Mouse (Mus musculus) brain, embryonic 14.5 days (tissue): ENCODE data around the gene Pcif1.

ENCODE experiments used
- CTCF ChIP-seq: fragments of 200-500 bp; IDR thresholded peaks from 2 replicates; pipeline ENCODE4 v1.5.1; 2012; ENCODE audit warnings: inconsistent platforms, mild to moderate bottlenecking, moderate library complexity, borderline replicate concordance; ENCODE audit not compliant: insufficient read depth, insufficient read length; ENCODE audit errors: extremely low read depth
- POLR2A ChIP-seq: fragments of 200-500 bp; IDR thresholded peaks from 2 replicates; pipeline ENCODE4 v1.6.1; 2012; ENCODE audit warnings: mild to moderate bottlenecking, inconsistent platforms, borderline replicate concordance; ENCODE audit not compliant: poor library complexity, insufficient read depth, insufficient read length, severe bottlenecking; ENCODE audit errors: extremely low read depth

DNA sequence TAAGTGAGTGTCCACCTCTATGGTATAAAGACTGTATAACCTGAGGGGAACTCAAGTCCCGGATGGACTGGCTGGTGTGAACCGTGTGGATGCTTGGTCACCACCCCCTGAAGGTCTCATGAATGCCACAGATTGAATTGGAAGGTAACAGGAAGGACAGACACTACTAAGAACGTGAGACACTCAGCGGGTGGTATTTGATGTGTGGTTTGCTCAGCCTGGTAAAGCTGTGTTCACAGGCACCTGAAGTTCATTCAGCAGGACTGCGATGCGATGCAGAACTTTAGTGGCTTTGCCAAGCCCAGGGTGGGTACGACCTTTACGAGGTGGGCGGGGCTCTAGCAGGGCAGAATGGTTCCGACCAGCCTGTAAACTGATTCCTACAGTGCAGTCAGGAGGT, 38.3 kb downstream of the Pcif1 start:
- TF ChIP-seq CTCF (no peak), POLR2A (no peak)
